Mouse (Mus musculus): Measurements from ENCODE around the gene Msmb. TPM values are rescaled to one million over a fixed set of nuclear protein-coding genes. Genes with fewer than 3 reads are reported as not detected.
"Not testable (repeated sequence)": the region's sequence is repeated elsewhere in the genome, so short reads cannot be mapped to it uniquely, and the experiment has no call there.

Msmb gene
- total RNA-seq, 1 experiment from 2014 or later, result not detected

DNA sequence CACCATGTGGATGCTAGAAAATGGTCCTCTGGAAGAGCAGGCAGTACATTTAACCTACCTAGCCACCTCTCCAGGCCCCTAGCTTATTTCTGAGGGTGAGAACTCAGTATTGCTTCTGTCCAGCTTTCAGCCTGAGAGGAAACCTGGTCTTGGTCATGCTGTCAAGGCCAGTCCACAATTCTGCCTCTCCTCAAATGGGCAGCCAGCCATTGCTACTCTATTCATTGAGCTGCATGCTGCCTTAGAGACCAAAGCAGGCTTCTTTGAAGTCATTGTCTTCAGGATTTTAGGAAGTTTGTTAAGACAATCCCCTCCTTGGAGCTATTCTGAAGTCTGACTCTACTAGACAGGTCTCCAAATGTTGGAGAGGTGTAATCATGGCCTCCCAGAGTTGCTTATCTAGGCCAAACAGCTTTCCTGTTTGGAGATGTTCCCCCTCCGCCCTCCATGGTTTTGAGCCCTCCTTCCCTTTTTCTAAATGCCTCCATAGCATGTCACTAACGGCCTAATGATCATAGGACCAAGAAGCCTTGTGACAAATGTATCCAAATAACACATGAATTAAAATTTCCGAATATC lies 26.9 kb downstream of the Msmb start:
- ATAC-seq (replicated peaks; ENCODE audit: low read depth, poor library complexity, severe bottlenecking), result peak; percentile 71

DNA sequence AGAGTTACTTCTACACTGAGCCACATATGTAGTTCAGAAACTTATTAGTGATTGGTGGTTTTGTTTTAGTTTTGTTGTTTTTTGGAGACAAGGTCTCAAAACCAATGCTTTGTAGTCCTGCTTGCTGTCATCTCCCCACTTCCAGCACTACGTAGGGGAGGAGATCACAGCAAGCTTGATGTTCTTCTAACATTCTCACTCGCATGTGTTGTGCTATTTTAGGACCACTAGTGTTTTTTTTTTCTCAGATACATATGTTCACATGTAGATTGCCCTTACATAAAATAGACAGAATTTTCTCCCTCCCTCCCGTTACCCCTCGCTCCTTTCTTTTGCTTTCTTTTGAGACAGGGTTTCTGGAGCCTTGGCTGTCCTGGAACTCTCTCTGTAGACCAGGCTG lies 28.3 kb downstream of the Msmb start:
- no peak for ATAC-seq (replicated peaks; ENCODE audit: low read depth, poor library complexity, severe bottlenecking)

DNA sequence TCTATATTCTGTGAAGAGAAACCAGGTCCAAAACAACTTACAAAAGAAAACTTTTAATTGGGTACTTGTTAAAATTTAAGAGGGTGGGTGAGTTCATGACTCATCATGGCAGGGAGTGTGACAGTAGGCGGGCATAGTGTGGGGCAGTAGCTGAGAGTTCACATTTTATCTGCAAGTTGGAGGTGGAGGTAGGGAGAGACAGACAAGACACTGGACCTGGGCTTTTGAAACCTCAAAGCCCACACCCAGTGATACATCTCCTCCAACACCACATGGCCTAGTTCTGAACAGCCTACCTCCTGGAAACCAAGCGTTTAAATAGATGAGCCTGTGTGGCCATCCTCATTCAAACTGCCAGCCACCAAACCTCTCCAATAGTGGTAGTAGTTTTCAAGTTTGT lies 33.5 kb downstream of the Msmb start:
- ATAC-seq (replicated peaks; ENCODE audit: low read depth, poor library complexity, severe bottlenecking), result 0 out of 2 replicates have a peak, but pooled peaks have one; percentile 25

DNA sequence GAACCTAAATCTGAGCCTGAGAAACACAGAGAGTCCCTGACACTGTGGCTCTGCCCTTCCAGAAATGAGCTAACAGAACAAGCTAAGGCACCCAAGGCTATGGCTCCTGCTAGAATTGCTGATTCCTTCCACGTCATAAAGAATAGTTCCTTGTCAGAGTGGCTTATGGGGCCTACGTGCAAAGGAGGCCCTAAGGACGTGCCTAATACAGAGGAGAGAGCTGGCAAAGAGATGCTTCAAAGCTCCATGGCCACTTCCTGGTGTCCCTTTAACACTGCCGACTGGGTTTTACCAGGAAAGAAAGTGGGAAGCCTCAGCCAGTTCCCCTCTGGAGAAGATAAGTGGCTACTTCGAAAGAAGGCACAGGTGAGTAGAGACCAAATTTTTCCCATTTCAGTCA lies 34.8 kb downstream of the Msmb start:
- ATAC-seq (replicated peaks; ENCODE audit: low read depth, poor library complexity, severe bottlenecking), result not testable (repeated sequence)

DNA sequence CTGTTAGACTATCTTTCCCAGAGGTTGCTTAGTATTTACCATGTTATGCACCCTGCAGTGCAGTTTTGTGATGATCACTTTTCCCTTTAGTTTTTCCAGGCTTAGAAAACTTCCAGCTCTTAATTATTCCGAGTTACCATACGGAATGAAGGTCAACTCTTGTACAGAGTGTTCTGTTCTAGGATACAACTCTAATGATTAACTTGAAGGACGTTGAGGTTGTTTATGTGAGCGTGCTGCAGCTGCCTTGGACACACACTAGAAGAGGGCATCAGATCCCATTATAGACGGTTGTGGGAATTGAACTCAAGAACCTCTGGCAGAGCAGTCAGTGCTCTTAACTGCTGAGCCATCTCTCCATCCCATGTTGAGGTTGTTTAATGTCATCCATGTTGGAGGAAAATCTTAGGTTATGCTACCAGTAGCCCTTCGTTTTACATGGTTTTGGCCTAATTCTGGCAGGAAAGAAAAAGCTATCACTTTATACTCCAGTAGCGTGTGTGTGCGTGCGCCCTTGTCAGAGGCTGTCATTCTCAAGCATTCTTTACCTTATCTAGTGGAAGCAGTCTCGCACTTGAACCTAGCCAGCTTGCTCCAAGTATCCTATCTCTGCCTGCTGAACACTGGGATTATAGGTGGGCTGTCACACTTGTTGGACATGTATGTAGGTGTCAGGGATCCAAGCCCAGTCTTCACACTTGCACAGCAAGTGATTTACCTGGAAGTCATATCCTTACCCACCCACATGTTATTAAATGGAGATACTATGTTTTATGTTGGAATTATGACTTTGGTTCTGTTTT lies 37.8 kb downstream of the Msmb start:
- no peak for ATAC-seq (replicated peaks; ENCODE audit: low read depth, poor library complexity, severe bottlenecking)

DNA sequence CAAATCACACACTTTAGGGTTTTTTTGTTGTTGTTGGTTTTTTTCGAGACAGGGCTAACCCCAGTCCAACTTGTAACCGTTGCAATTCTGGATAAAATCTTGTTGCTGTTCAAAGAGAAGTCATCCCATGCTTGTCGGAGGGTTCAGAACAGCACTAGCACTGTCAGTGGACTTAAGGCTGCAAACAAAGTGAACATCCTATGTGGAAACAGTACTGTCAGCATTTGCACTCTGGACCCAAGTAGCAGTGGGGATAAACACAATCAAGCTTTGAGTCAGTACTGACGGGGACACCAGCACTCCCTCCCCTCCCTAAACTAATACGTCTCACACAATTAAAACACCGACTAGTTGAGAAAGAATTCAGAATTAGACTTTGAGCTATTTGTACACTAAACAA lies 39.0 kb downstream of the Msmb start:
- no peak for ATAC-seq (replicated peaks; ENCODE audit: low read depth, poor library complexity, severe bottlenecking)

DNA sequence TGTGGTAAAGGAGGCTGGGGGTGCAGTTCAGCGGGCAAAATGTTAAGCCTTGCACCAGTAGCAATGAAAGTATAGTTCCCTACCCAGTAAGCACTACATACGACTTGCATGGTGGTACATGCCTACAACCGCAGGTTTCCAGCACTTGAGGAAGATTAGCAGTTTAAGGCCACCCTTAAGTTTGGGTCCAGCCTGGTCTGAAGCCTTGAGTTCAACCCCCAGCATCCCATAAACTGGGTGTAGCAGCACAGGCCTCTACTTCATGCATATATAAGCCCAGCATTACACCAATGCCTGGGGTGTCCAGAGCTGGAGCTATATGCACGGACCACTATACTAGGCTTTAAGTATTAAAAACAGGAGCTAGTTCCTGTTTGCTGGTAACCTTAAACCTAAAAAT lies 42.0 kb downstream of the Msmb start:
- ATAC-seq (replicated peaks; ENCODE audit: low read depth, poor library complexity, severe bottlenecking), result no peak

DNA sequence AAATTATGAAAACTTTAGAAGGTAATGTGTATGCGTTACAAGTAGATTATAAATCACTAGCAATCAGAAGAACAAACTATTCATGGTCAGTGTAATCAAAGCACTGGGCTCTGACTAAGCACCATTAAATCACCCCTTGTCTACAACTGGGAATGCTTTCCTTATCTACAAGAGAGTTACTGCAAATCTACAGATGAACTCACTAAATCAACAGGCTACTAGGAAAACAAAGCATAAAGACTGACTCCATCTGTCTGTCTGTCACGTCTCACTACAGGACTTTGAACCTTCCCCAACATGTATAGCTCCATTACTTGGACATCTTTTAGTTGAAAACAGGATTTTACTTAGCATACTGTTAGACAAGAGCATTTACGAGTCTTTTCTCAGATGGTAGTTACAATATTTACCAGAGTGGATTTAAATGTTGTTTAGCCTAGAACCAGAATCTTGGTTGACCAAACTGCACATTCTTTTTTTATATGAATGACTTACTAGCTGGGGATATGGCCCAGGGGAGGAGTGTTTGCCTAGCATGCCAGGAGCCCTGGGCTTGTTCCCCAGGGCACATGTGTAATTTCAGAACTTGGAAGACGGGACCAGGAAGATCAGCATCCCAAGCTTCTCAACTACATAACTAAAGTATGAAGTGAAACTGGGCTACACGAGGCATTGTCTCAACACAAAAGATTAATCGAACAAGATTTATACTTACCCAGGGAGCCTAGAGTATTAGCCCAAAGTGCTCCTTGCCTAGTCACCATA lies 49.0 kb downstream of the Msmb start:
- no peak for ATAC-seq (replicated peaks; ENCODE audit: low read depth, poor library complexity, severe bottlenecking)

DNA sequence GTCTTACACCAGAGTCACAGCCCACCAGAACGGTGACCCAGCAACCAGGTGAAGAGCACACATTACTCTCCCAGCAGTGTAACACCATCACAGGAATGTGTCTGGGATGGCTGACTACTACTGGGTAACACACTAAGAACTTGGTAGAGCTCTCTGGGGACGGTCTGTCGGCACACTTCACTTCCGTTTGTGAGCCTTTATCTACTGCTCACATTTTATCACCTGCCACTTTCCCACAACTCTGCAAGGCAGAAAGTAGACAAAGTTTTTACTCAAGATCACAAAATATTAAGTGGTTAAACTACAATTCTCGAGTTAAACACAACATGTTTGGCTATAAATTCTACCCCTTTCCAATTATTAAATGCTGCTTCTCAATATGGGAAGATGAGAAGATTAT lies 50.1 kb downstream of the Msmb start:
- no peak for ATAC-seq (replicated peaks; ENCODE audit: low read depth, poor library complexity, severe bottlenecking)

DNA sequence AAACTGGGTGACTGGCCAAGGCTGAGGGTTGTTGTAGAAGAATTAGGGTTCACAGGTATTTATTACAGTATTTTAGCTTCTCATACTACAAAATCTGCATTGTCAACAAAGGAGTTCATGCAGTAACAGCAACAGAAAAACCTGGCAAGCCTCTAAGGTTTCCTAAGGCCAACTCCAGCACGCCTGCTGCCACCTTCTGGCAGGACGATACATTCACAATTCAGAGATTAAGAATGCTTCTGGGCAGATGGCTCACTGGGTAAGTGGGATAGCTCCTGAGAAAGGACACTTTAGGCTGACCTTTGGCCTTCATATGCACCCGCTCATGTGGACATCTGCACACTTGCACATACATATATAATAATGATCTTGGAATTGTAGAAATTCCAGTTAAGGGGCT lies 50.6 kb downstream of the Msmb start:
- ATAC-seq (replicated peaks; ENCODE audit: low read depth, poor library complexity, severe bottlenecking), result peak; percentile 92

DNA sequence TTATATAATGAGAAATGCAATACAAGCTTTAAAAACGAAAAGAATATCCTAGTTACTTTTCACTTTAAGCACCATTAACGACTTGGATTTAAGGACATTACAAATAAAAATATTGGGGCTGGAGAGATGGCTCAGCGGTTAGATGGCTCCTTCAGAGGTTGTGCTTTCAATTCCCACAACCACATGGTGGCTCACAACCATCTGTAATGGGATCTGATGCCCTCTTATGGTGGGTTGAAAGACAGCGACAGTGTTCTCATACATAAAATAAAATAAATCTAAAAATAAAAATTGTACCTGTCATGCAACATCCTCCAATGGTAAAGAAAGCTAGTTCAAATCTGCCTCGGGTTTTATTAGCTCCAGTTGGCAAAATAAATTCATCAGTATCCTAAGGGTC lies 51.7 kb downstream of the Msmb start:
- ATAC-seq (replicated peaks; ENCODE audit: low read depth, poor library complexity, severe bottlenecking), result not testable (repeated sequence)

DNA sequence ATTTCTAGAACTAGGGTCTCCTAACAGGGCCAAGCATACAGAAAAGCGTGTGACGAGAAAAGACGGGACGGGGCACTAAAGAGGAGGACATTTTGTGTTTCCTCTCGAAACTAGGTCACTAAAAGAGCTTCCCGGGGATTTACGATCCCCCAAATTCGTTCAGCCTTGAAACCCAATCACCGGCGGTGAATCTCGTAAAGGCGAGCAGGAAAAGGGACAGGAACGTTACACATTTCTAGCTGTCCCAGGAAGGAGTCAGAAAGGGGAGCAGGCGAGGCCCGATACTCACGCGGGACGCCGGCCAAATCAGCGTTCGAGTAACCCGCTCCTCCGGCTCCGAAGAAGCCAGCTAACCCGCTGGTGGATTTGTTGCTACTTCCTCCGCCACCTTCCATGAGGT lies 59.5 kb downstream of the Msmb start:
- peak; percentile 26; the same call in 1 of the 2 replicates for ATAC-seq (replicated peaks; ENCODE audit: low read depth, poor library complexity, severe bottlenecking)

DNA sequence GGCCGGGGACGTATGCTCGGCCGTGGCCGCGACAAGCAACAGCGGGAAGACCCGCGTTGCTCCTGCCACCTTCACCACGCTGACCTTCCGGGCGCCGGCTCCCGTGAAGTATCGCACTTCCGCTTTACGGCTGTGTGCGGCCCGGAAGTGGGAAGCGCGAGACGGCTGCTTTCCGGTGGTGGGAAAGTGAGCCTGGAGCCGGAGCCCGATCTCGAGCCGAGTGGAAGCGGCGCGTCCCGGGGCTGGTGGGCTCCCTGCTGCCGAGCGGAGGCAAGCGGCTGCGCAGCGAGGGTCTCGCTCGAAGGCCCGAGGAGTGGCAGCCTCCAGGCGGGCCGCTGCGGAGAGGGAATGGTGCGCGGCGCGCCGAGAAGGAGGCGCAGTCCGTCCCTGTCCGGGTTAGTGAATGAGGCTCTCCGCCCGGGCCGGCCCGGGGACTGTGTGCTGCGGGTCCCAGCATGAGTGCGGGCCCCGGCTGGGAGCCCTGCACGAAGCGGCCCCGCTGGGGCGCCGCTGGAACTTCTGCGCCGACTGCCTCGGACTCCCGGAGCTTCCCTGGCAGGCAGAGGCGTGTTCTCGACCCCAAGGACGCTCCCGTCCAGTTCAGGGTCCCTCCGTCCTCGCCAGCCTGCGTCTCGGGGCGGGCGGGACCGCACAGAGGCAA lies 60.1 kb downstream of the Msmb start, which contains the start of the genes Timm23 and Parg:
TSS of gene Timm23 (minus strand) at position 108 of the 661 bp plus-strand sequence.
TSS of gene Parg (plus strand) at position 159 of the 661 bp plus-strand sequence.
- ATAC-seq (replicated peaks; ENCODE audit: low read depth, poor library complexity, severe bottlenecking), result peak; percentile 98

Other genes with a start within 250 kb of the Msmb start
- gene Galnt15, start 113.0 kb upstream of the Msmb start, total RNA-seq (2017), result not detected in 2 replicates
- gene Oxnad1, start 56.6 kb upstream of the Msmb start, total RNA-seq (2017), result 41.4 and 47.0 TPM in 2 replicates
- gene Dph3, start 56.3 kb upstream of the Msmb start, total RNA-seq (2017), result 40.1 and 54.3 TPM in 2 replicates
- 136 and 176 TPM in 2 replicates for gene Ncoa4, start 17.8 kb downstream of the Msmb start, total RNA-seq (2017)
- gene Timm23, start 59.9 kb downstream of the Msmb start, total RNA-seq (2017), result 160 and 196 TPM in 2 replicates
- gene Parg, start 59.9 kb downstream of the Msmb start, total RNA-seq (2017), result 101 and 118 TPM in 2 replicates
- gene Ogdhl, start 180.0 kb downstream of the Msmb start, total RNA-seq (2017), result 0.09 TPM in 1 of 2 replicates, not detected in the other
- not detected in 2 replicates for gene 1700024G13Rik, start 246.4 kb downstream of the Msmb start, total RNA-seq (2017)